Mouse (Mus musculus) E14TG2a.4 (cell line): ENCODE measurements around the gene Ccna2.
A peak's percentile ranks its signal among the peaks of the same experiment; 100 is the strongest.

Experiments
- H3K27me3 ChIP-seq: 2 replicates; pipeline ENCODE4 v1.6.1; 2014; ENCODE audit warnings: low read length, control low read depth; ENCODE audit not compliant: insufficient read depth
- H3K36me3 ChIP-seq: 2 replicates; pipeline ENCODE4 v1.6.1; 2014; ENCODE audit warnings: low read length, control low read depth; ENCODE audit not compliant: insufficient read depth
- H3K4me1 ChIP-seq: replicated peaks from 2 replicates; pipeline ENCODE4 v1.6.1; 2014; ENCODE audit warnings: low read depth, low read length, control low read depth
- H3K4me3 ChIP-seq: replicated peaks from 2 replicates; pipeline ENCODE4 v1.5.1; 2014; ENCODE audit warnings: mild to moderate bottlenecking, low read length
- H3K9me3 ChIP-seq: 2 replicates; pipeline ENCODE4 v1.6.1; 2014; ENCODE audit warnings: low read length, control low read depth
- CTCF ChIP-seq: conservative IDR thresholded peaks from 2 replicates; pipeline ENCODE4 v1.5.1; 2014; ENCODE audit warnings: low read length
- NANOG ChIP-seq: IDR thresholded peaks from 2 replicates; pipeline ENCODE4 v1.6.1; 2014; ENCODE audit warnings: borderline replicate concordance, low read length, mixed read lengths
- POU5F1 ChIP-seq: IDR thresholded peaks from 2 replicates; pipeline ENCODE4 v1.6.1; 2014; ENCODE audit warnings: low read length, borderline replicate concordance

Ccna2 gene

GRCm38 (mm10) chr3:36544961-36545360 is 27.0 kb downstream of the Ccna2 start:
- Histone ChIP-seq H3K27me3 (no peaks in the 10 kb centered on the region), H3K4me1 (no peaks in the 10 kb centered on the region), H3K36me3 (no peaks in the 10 kb centered on the region), H3K9me3 (no peaks in the 10 kb centered on the region), H3K4me3 (no peak overlapping the region)
- TF ChIP-seq CTCF, result no peak
- no peak for TF ChIP-seq NANOG
- TF ChIP-seq POU5F1, result no peak

- H3K36me3 ChIP-seq, result no peaks in the 10 kb centered on the region
- no peaks in the 10 kb centered on the region for H3K4me1 ChIP-seq
- TF ChIP-seq POU5F1, result no peak
- no peak for TF ChIP-seq CTCF
- no peak for TF ChIP-seq NANOG
- no peak overlapping the region for H3K4me3 ChIP-seq
- no peaks in the 10 kb centered on the region for H3K9me3 ChIP-seq
- H3K27me3 ChIP-seq, result no peaks in the 10 kb centered on the region
Observed at GRCm38 (mm10) chr3:36541399-36541798, 30.6 kb downstream of the Ccna2 start.

- Histone ChIP-seq H3K4me1 (no peaks in the 10 kb centered on the region), H3K4me3 (no peak overlapping the region), H3K27me3 (no peaks in the 10 kb centered on the region), H3K36me3 (no peaks in the 10 kb centered on the region), H3K9me3 (no peaks in the 10 kb centered on the region)
- no peak for TF ChIP-seq POU5F1
- TF ChIP-seq NANOG, result no peak
- TF ChIP-seq CTCF, result no peak
Observed at GRCm38 (mm10) chr3:36540756-36541155, 31.2 kb downstream of the Ccna2 start.

GRCm38 (mm10) chr3:36537701-36538470 is 34.1 kb downstream of the Ccna2 start:
- no peaks in the 10 kb centered on the region for H3K36me3 ChIP-seq
- TF ChIP-seq NANOG, result no peak
- TF ChIP-seq POU5F1, result no peak
- no peak for TF ChIP-seq CTCF
- no peak overlapping the region for H3K4me3 ChIP-seq
- no peaks in the 10 kb centered on the region for H3K27me3 ChIP-seq
- H3K4me1 ChIP-seq, result peaks cover 6% of the 10 kb centered on the region
- no peaks in the 10 kb centered on the region for H3K9me3 ChIP-seq

GRCm38 (mm10) chr3:36536041-36536440 is 35.9 kb downstream of the Ccna2 start:
- Histone ChIP-seq H3K36me3 (no peaks in the 10 kb centered on the region), H3K9me3 (no peaks in the 10 kb centered on the region), H3K4me1 (peaks cover 15% of the 10 kb centered on the region), H3K4me3 (no peak overlapping the region), H3K27me3 (peaks cover 2% of the 10 kb centered on the region; the same call in 1 of the 2 replicates)
- TF ChIP-seq CTCF, result no peak
- no peak for TF ChIP-seq NANOG
- TF ChIP-seq POU5F1, result no peak

- H3K9me3 ChIP-seq, result no peaks in the 10 kb centered on the region
- peaks cover 19% of the 10 kb centered on the region for H3K4me1 ChIP-seq
- peaks cover 5% of the 10 kb centered on the region for H3K27me3 ChIP-seq
- H3K4me3 ChIP-seq, result no peak overlapping the region
- H3K36me3 ChIP-seq, result no peaks in the 10 kb centered on the region
- no peak for TF ChIP-seq NANOG
- no peak for TF ChIP-seq POU5F1
- TF ChIP-seq CTCF, result no peak
Observed at GRCm38 (mm10) chr3:36533201-36533672, 38.7 kb downstream of the Ccna2 start.

GRCm38 (mm10) chr3:36532738-36533137 is 39.2 kb downstream of the Ccna2 start:
- Histone ChIP-seq H3K36me3 (no peaks in the 10 kb centered on the region), H3K4me3 (no peak overlapping the region), H3K27me3 (peaks cover 5% of the 10 kb centered on the region), H3K9me3 (no peaks in the 10 kb centered on the region), H3K4me1 (peaks cover 19% of the 10 kb centered on the region)
- TF ChIP-seq POU5F1 (no peak), CTCF (no peak), NANOG (no peak)

- Histone ChIP-seq H3K36me3 (no peaks in the 10 kb centered on the region), H3K4me3 (peak overlapping the region; percentile 35; the same call in 1 of the 2 replicates), H3K27me3 (peaks cover 5% of the 10 kb centered on the region), H3K9me3 (no peaks in the 10 kb centered on the region; the same call in 1 of the 2 replicates), H3K4me1 (peaks cover 19% of the 10 kb centered on the region)
- no peak for TF ChIP-seq CTCF
- no peak for TF ChIP-seq POU5F1
- no peak for TF ChIP-seq NANOG
Observed at GRCm38 (mm10) chr3:36531979-36532542, 39.9 kb downstream of the Ccna2 start.

- H3K9me3 ChIP-seq, result no peaks in the 10 kb centered on the region; the same call in 1 of the 2 replicates
- peaks cover 5% of the 10 kb centered on the region for H3K27me3 ChIP-seq
- H3K36me3 ChIP-seq, result no peaks in the 10 kb centered on the region
- no peak overlapping the region for H3K4me3 ChIP-seq
- peaks cover 19% of the 10 kb centered on the region for H3K4me1 ChIP-seq
- TF ChIP-seq CTCF, result no peak
- no peak for TF ChIP-seq POU5F1
- no peak for TF ChIP-seq NANOG
Observed at GRCm38 (mm10) chr3:36531242-36531641, 40.7 kb downstream of the Ccna2 start.
